Mouse (Mus musculus) liver, embryonic 13.5 days (tissue): ENCODE measurements around the gene Cd209c. TPM values are rescaled to one million over a fixed set of nuclear protein-coding genes. Genes with fewer than 3 reads are reported as not detected.

ENCODE experiments used
- ATAC-seq: fragments of 200-750 bp; cut with Nextera tagmentation; 2 replicates; pipeline ENCODE4 v1.8.0; 2017; ENCODE audit warnings: low read depth, mild to moderate bottlenecking, moderate number of reproducible peaks, moderate library complexity
- DNase-seq: peaks from one replicate; pipeline ENCODE4 v3.0.0; 2022
- H3K27ac ChIP-seq: fragments of 300-500 bp; sonication (generic); 2 replicates; pipeline ENCODE4 v1.5.1; 2015; ENCODE audit warnings: moderate library complexity, mild to moderate bottlenecking, inconsistent platforms
- H3K27me3 ChIP-seq: fragments of 300-500 bp; sonication (generic); 2 replicates; pipeline ENCODE4 v1.6.1; 2015; ENCODE audit warnings: mild to moderate bottlenecking, inconsistent platforms
- H3K36me3 ChIP-seq: fragments of 300-500 bp; sonication (generic); 2 replicates; pipeline ENCODE4 v1.6.1; 2015; ENCODE audit warnings: mild to moderate bottlenecking, inconsistent platforms
- H3K4me1 ChIP-seq: fragments of 300-500 bp; sonication (generic); replicated peaks from 2 replicates; pipeline ENCODE4 v1.6.1; 2015; ENCODE audit warnings: inconsistent platforms
- H3K4me2 ChIP-seq: fragments of 300-500 bp; sonication (generic); 2 replicates; pipeline ENCODE4 v1.6.1; 2015; ENCODE audit warnings: inconsistent platforms, mild to moderate bottlenecking, moderate library complexity
- H3K4me3 ChIP-seq: fragments of 300-500 bp; sonication (generic); replicated peaks from 2 replicates; pipeline ENCODE4 v1.5.1; 2015; ENCODE audit warnings: mild to moderate bottlenecking, inconsistent platforms
- H3K9ac ChIP-seq: fragments of 300-500 bp; sonication (generic); 2 replicates; pipeline ENCODE4 v1.6.1; 2015; ENCODE audit warnings: mild to moderate bottlenecking, inconsistent platforms
- H3K9me3 ChIP-seq: fragments of 300-500 bp; sonication (generic); replicated peaks from 2 replicates; pipeline ENCODE4 v1.6.1; 2016; ENCODE audit warnings: inconsistent platforms
- WGBS: fragments of 180-500 bp; shearing (Covaris S2); methylation state at CpG from one replicate; pipeline ENCODE4 v1.1.7; 2015; ENCODE audit not compliant: insufficient replicate concordance; 5-methylcytosine and 5-hydroxymethylcytosine counted together
- polyA plus RNA-seq: library from polyadenylated mRNA; unstranded; fragments of >200 nt; fragmentation: Nextera tagmentation; extraction: Ambion mirVana; gene quantifications from 2 replicates; pipeline ENCODE4 v1.2.1, GENCODE M21; 2015

The Cd209c gene
- 0.10 and 0.20 TPM in 2 replicates for polyA plus RNA-seq

- 47% methylated on average over 1 of the region's 1 CpGs for WGBS
- DNase-seq (no peak), ATAC-seq (no peak)
- Histone ChIP-seq H3K36me3 (no peaks in the 10 kb centered on the region), H3K4me2 (no peak within 1 kb of the TSS), H3K27me3 (no peaks in the 10 kb centered on the region), H3K9me3 (no peaks in the 10 kb centered on the region), H3K9ac (no peak within 1 kb of the TSS), H3K4me1 (no peaks in the 10 kb centered on the region), H3K4me3 (no peak within 1 kb of the TSS), H3K27ac (no peak within 1 kb of the TSS)
Observed at GRCm38 (mm10) chr8:3954646-3955045, at the start of gene Cd209c. TSS of gene Cd209c (minus strand) at chr8:3954746.

GRCm38 (mm10) chr8:3994219-3994618 is 39.7 kb upstream of the Cd209c start:
- Histone ChIP-seq H3K27me3 (peaks cover 8% of the 10 kb centered on the region; the same call in 1 of the 2 replicates), H3K36me3 (no peaks in the 10 kb centered on the region), H3K4me3 (no peak overlapping the region), H3K4me2 (no peak overlapping the region), H3K27ac (no peak overlapping the region), H3K9ac (no peak overlapping the region), H3K4me1 (no peaks in the 10 kb centered on the region), H3K9me3 (no peaks in the 10 kb centered on the region)
- ATAC-seq: no peak
- WGBS: 30% methylated on average over 42 of the region's 42 CpGs
- DNase-seq: no peak

- Histone ChIP-seq H3K4me2 (no peak overlapping the region), H3K36me3 (no peaks in the 10 kb centered on the region), H3K27ac (no peak overlapping the region), H3K9me3 (0 out of 2 replicates have a peak, but pooled peaks cover 2% of the 10 kb centered on the region), H3K4me3 (no peak overlapping the region), H3K9ac (no peak overlapping the region), H3K4me1 (no peaks in the 10 kb centered on the region), H3K27me3 (no peaks in the 10 kb centered on the region)
- 50% methylated on average over 1 of the region's 1 CpGs for WGBS
- no peak for ATAC-seq
- no peak for DNase-seq
Observed at GRCm38 (mm10) chr8:3956037-3956436, 1.5 kb upstream of the Cd209c start.

GRCm38 (mm10) chr8:3940023-3940422 is 14.5 kb downstream of the Cd209c start:
- Histone ChIP-seq H3K4me3 (no peak overlapping the region), H3K36me3 (no peaks in the 10 kb centered on the region), H3K27ac (no peak overlapping the region), H3K9me3 (no peaks in the 10 kb centered on the region), H3K9ac (no peak overlapping the region), H3K4me1 (no peaks in the 10 kb centered on the region), H3K4me2 (no peak overlapping the region), H3K27me3 (no peaks in the 10 kb centered on the region)
- ATAC-seq: no peak
- DNase-seq: no peak
- 56% methylated on average over 3 of the region's 3 CpGs for WGBS

GRCm38 (mm10) chr8:3926744-3927143 is 27.8 kb downstream of the Cd209c start, which contains the start of gene Cd209b:
TSS of gene Cd209b (minus strand) at chr8:3926844.
- no peak within 1 kb of the TSS for H3K27ac ChIP-seq
- no peak for ATAC-seq
- H3K9me3 ChIP-seq: no peaks in the 10 kb centered on the region
- H3K4me1 ChIP-seq: no peaks in the 10 kb centered on the region
- no peak within 1 kb of the TSS for H3K4me3 ChIP-seq
- H3K4me2 ChIP-seq: no peak within 1 kb of the TSS
- no peak for DNase-seq
- WGBS: 68% methylated on average over 3 of the region's 3 CpGs
- no peaks in the 10 kb centered on the region for H3K36me3 ChIP-seq
- H3K27me3 ChIP-seq: no peaks in the 10 kb centered on the region
- no peak within 1 kb of the TSS for H3K9ac ChIP-seq

Other genes with a start within 250 kb of the Cd209c start
- 2.4 and 3.2 TPM in 2 replicates for gene Clec4g, start 234.1 kb downstream of the Cd209c start, polyA plus RNA-seq
- 0.34 and 0.35 TPM in 2 replicates for gene Cd209a, start 205.8 kb downstream of the Cd209c start, polyA plus RNA-seq
- not detected in 2 replicates for gene Cd209e, start 100.4 kb downstream of the Cd209c start, polyA plus RNA-seq
- not detected in 2 replicates for gene Cd209d, start 76.2 kb downstream of the Cd209c start, polyA plus RNA-seq
- gene Cd209b, start 27.9 kb downstream of the Cd209c start, polyA plus RNA-seq: not detected in 2 replicates
- gene Cd209f, start 151.1 kb upstream of the Cd209c start, polyA plus RNA-seq: 0.31 and 0.35 TPM in 2 replicates
- gene Cd209g, start 179.4 kb upstream of the Cd209c start, polyA plus RNA-seq: not detected in 2 replicates
- gene Evi5l, start 211.8 kb upstream of the Cd209c start, polyA plus RNA-seq: 5.6 and 6.3 TPM in 2 replicates